Mouse (Mus musculus): Measurements from ENCODE around the gene Mrps5.
"Not testable (repeated sequence)": the region's sequence is repeated elsewhere in the genome, so short reads cannot be mapped to it uniquely, and the experiment has no call there.

The Mrps5 gene

DNA sequence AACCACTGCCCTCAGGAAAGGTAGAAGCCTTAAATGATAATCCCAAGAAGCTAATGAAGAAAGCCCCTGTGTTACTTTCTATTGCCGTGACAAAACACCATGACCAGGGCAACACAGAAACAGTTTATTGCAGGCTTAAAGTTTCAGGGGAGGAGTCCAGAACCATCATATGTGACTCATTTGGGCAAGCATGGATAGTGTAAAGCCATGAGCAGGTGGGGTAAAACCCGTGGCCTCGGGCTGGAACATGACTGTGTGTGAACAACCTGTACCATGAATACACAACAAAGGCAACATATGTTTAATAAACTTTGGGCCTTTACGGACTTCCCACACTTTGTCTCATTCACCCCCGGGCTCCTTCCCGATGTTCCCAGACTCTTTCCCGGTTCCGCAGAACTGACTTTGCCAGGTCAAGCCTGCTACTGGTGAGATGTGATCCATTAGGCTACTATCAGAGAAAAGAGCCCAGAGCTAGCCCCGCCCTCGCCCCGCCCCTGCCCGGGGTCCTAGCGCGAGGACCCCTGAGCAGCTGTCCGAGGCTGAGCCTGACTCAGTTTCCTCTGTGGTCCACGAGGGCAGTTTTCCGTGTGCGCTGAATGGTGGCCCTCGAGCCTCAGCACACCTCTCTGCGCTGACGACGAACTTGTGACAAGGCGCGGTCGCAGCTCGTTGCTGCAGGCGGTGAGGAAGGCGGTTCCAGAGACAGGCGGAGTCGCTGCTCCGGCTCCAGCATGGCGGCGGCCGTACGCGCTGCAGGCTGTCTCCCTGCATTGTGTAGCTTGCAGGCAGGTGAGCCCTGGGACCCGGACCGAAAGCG lies at the start of gene Mrps5, which contains the start of gene Zfp661:
TSS of gene Mrps5 (plus strand) at position 529 of the 820 bp plus-strand sequence.
TSS of gene Zfp661 (minus strand) at position 401 of the 820 bp plus-strand sequence.
- peak; percentile 86 for DNase-seq

DNA sequence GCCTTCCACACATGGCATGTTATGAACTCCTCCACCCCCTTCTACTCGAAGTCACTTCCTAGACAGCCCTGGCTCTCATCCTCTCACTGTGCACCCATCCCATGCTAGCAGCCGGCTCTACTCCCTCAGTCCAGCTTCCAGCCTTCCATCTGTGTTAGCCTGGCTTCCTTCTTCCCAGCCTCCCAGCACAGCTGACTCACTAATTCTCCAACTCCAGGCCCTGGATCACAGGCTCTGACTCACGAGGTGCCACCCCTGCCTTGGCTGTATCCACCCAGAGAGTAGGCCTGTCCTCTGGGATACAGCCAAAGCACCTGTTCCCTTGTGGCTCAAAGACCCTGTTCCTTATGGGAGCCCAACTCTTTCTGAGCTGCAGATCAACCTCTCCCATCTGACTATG lies 49.5 kb upstream of the Mrps5 start:
- no peak for DNase-seq

DNA sequence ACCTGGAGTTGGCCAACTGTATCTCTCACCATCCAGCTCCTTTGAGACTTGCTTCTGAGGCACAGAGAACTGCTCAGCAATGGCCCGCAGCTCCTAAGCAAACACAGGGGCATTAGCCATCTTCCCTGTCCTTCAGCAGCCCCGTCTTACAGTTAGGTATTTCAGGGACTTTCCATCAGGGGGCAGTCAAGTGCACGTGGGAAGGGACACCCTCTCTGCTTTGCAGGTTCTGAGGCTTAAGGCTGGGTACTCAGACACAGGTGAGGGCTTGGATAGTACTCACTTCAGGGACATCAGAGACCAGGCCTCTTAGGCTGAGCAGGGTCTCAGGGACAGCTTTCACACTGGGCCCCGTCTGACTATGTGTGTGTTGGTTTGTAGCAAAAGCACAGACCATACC lies 47.5 kb upstream of the Mrps5 start:
- DNase-seq: no peak

DNA sequence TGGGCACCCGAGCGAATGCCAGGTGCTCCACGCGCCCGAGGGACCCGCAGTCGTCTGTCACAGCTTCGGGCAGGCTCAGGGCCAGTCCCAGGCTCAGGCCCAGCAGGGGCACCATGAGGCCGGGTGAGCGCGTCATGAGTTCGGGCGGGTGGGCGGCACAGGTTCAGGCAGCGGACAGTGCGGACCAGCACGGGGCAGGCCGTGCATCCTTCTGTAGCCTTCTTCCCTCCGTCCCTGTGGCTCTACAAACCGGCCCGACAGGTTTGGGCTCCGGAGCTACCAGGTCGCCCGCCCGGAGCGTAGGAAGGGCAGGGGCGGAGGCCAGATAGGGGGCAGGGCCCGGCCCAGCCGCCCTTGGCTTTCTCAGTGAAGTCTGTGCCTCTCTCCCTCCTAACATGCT lies 45.8 kb upstream of the Mrps5 start, which contains the start of gene Prom2:
TSS of gene Prom2 (minus strand) at position 283 of the 400 bp plus-strand sequence.
- DNase-seq: no peak

DNA sequence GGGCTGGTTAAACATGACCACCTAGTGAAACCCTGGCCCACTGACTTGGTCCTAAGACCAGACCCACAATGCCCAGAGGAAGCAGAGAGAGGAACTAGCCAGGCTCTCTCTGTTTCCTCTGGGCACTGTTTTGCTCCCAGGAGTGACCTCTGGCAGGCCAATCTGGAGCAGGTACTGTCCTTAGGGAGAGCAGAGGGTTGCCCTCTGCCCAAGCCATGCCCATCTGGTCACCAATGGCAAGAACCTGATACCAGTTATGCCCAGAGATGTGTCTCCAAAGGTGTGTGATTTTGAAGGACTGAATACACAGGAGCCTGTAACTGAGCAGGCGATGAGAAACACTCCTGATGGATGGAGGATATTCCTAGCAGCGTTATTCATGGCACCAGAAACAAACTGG lies 45.3 kb upstream of the Mrps5 start:
- no peak for DNase-seq

DNA sequence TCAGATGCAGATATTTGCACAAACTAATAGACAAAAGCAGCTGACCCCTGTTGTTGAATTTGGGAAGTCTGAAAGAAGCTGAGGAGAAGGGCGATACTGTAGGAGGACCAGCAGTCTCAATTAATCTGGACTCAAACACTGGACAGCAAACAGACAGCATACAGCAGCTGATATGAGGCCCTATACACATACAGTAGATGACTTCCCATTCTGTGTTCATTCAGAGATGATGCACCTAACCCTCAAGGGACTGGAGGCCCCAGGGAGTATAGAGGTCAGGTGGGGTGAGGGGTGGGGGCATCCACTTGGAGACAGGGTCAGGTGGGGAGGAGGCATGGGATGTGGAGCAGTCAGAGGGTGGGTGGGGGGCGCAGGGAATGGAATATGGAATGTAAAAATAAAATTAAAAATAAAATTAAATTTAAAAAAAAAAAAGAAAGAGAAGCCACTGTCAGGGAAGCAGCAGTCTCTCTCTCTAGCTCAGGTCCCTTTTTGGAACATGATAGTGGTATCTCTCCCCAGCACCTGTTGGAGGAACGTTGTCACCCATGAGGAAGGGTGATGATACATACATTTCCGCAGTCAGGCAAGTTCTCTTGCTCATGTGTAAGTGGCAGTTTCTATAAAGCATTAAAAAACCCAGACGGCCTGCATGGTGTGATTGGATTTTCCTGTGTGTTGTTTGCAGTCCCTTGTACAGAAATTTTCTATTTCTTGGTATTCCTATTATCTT lies 38.5 kb upstream of the Mrps5 start:
- DNase-seq: no peak

DNA sequence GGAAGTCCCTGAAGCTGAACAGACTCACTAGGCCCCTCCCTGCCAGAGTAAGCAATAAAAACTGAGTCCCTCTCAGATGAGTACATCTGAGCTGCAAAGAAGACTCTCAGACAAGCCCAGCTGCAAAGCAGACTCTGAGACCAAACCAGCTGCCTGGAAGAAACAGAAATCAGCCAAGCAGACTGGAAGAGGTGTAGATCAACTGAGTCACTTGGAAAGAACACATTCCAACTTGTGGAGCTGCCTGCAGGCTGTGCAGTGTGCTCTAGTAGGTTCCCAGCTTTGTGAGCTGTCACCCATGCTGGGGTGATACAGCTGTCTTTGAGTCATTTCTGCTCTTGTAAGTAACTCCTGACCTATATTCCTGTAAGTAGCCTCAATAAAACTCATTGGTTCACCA lies 37.3 kb upstream of the Mrps5 start:
- DNase-seq: no peak

DNA sequence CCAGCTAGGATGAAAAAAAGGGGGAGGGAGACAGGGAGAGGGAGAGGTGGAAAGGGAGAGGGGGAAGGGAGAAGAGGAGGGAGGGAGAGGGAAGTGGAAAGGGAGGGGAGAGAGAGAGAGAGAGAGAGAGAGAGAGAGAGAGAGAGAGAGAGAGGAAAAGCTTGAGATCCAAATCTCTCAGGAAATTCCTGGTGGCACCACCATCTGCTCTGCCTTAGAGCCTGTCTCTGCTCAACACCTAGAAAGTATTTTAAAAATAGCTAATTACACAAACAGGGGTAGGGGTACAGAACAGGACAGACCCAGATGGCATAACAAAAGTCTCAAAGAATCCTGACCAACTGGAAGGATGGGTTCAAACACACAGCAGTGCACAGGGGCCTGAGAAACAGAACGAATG lies 36.6 kb upstream of the Mrps5 start:
- DNase-seq: no peak

DNA sequence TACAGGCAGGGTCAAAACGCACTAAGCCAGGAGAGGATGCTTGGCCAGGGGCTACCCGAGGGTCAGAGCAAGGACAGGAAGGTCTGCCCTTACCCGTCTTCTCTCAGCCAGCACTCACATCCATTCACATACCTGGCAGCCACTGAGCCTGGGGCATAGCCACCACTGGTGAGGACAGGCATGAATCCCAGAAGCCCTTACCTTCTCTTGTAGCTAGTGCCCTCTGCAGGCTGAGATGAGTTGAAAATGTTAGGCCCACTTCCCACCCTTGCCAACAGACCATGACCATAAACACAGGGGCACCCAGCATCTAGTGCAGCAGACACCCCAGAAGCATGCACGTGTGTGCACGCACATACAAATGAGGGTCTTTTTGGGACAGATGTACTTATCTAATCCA lies 35.9 kb upstream of the Mrps5 start:
- DNase-seq: peak; percentile 26

DNA sequence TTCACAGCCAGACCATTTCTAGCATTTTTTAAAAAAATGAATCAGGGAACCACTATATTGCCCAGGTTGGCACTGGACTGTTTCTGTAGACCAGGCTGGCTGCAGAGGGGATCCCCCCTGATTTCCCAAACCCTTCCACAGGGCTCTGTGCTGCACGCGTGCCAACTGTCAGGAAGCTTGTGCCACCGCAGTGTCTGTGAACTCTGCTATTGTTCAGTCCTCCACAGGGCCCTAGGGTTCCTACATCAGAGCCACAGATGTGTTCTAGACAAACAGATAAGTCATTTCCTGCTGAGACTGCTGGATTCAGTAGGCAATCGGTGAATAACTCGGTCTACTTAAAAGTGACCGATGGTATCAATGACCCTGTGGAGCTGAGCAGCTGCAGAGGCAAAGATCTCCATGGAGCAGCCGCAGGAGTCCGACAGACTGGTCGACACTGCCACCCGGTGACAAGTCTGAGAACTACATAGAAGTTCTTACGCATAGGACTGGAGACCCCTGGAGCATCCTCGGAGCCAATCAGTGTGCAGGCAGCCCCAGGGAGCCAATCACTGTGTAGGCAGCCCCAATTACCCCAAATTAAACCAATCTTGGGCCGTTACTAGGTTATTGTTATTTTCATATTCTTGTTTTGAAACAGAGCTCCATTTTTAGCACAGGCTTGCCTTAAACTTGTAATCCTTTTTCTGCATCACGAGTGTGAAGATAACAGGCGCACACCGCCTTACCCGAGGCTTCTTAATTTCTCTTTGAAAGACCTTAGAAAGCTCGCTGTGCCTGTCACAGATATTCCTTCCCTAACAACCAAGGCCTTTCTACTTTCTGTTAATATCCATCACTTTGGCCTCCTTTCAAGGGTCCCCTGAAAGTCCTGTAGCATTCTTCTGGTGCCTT lies 27.7 kb upstream of the Mrps5 start:
- peak; percentile 95 for DNase-seq

DNA sequence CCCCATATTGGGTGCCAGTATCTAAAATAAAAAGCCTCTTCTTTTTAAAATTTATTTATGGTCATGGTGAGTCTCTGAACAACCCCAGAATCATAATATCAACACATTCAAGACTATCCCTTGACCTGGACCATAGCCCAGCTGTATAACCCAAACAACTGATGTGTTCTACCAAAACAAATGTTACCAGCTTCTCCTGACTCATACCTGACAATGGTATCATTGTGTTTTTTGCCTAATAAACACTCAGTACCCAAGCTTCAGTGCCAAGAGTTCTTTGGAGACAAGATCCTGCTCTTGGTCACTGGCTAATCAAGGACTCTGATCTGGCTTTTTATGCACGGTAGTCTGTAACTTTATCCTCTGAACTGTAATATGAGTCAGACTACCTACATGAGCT lies 13.7 kb upstream of the Mrps5 start:
- no peak for DNase-seq

DNA sequence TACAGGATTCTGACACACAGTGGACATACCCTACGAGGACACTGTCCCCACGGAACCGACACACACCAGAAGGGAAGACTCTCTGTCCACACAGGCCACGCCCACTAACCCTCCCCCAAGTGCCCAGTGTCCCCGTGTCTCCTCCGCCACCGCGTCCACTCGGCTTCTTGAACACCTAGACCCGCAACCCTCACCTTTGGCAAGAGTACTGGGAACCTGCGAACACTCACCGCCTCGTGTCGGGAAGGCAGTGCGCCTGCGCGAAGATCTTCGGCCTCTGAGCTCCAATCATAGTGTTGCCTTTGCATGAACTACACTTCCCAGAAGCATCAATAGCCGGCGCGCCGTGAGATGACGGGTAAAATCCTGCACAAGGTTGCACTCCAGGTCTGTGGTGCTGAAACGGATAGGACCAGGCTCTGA lies 2.6 kb upstream of the Mrps5 start:
- peak; percentile 93 for DNase-seq

DNA sequence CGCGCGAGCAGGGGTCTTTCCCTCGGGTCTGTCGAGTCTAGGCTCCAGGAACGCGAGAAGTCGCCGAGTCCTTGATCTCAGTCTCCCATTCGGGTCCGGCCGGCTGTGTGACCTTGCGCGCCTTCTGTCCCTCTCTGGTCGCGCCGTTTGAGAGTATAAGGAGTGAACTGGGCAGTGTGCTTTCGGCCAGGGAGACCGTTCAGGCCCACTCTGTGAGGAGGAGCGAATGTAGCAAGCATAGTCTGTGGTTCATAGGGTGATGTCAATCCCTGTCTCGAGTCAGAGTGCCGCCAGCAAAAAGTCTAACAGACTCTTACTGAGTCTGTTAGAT lies 457 bp downstream of the Mrps5 start:
- DNase-seq: no peak

DNA sequence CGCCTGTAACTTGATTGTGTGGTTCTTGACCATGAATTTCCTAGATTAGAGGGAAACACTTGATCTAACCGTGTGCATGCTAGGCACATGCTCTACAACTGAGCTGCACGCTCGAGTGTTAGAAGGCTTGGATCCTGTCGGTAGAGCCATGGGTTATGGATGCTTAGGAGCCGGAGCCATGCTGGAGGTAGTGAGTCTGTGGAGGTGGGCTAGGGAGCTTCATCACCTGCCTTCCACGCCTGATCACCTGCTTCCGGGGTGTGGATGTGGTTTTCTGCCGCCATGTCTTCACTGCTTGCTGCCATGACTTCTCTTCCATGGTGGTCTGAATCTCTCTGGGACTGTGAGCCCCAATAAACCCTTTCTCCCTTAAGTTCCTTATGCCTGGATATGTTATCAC lies 1.9 kb downstream of the Mrps5 start:
- DNase-seq: no peak

DNA sequence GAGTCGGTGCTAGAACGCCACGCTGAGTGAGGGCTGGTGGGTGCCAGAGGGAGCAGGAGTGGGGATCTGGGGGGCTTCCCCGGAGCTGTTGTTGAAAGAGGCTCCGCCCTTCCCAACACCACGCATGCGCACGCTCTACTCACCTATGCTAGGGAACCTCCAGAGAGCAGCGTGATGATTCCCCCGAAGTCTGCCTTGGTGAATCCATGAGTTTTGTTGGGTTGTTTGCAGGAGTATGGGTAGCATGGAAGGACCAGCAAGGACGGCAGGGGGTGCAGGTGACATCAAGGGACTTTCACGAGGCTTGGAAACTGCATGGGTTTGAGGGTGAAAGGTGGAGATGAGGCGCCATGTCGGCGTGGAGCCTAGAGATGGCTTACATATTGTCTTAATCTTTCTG lies 3.2 kb downstream of the Mrps5 start:
- DNase-seq: no peak

DNA sequence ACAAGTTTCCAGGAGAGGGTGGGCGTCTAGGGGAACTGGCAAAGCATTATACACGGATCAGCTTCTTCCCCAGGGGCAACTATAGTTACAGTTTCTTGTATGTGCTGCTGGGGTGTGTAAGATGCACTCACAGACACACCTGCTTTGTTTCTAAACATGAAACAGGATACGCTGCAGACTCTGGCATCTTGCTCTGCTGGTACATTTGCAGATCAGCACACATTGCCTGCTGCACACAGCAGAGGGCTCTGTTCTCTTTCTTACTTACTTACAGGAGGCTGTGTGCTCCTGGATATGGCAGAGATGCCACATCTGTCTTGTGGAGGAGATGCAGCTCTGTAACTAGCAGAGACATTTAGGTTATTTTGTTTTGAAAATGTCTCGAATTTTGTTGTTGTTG lies 3.8 kb downstream of the Mrps5 start:
- DNase-seq: no peak

DNA sequence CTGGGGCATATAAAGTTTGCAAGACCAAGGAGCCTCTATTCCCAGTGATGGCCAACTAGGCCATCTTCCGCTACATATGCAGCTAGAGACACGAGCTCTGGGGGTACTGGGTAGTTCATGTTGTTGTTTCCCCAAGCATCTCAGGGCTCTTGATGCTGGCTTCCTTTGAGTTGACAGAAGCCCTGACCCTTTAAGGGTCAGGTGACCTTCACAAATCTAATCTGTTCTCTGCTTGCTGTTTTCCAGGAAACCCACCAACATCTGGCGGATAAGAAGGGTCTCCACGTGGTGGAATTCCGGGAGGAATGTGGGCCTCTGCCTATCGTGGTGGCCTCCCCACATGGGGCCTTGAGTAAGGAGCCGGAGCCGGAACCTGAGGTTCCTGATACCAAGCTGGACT lies 16.4 kb downstream of the Mrps5 start:
- not testable (repeated sequence) for DNase-seq

DNA sequence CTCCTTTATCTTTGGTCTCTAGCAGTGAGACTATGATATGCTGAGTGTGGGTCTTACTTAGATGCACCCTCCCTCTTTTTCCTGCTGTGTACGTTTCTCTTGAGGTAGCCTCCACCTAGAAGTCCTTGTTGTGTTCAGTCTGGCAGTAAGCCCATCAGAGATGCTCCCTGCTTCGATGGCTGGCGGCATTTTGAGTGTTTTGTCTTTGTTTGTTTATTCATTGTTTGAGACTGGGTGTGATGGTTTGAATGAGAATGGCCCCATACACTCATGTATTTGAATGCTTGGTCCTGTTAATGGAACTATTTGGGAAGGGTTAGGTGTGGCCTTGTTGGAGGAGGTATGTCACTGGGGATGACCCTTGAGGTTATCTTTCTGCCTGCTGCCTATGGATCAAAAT lies 18.2 kb downstream of the Mrps5 start:
- DNase-seq: no peak

DNA sequence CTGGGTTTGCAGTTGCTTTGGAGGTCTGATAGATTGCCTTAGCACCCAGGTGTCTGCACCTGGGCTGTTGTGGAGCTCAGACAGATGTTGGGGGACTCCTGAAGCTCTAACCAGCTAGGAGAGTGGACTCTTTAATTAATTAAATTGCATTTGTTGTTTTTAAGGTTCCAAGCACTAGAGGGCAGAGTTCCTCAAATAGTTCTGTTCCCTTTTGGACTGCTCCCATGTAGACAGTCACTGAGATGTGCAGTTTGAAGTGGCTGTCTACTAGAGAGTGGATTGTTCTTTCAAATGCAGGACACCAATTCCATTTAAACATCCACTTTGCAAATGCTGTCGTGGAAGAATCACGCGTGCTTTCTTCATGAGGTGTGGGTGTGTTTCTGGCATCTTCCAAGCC lies 21.2 kb downstream of the Mrps5 start:
- DNase-seq: no peak

DNA sequence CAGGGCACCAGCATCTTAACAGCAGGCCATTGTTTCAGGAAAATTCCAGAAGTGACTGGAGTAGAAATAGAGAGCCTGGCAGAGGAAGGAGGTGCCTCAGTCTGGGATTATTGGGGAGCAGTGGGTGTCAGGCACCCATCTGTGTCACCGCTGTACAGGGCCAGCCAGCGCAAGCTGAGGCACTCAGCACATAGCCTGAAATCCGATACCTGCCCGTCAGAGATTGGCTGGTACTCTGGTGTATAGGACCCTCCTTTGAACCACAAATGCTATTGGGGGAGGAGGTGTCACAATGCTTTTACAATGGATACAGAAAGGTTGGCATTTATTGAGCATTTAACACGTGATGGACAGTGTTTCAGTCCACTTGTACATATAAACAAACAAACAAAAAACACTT lies 22.0 kb downstream of the Mrps5 start:
- no peak for DNase-seq

DNA sequence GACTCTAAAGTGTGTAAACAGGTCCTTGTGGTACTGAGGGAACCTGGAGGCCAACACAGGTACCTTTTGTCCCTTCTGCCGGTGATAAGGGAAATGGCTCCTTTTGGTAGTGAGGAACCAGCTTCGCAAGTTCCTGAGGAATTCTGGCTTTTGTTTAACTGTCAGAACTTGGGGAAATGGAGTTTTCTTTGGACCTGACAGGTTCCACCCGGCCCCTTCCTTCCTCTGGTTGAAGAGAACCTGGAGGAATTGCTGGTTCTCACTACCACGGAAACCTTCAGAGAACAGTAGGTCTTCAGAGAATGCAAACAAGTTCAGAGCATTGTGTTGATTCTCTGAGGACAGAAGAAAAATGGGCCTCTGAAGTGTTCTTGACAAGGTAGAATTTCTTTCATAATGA lies 24.4 kb downstream of the Mrps5 start:
- no peak for DNase-seq

DNA sequence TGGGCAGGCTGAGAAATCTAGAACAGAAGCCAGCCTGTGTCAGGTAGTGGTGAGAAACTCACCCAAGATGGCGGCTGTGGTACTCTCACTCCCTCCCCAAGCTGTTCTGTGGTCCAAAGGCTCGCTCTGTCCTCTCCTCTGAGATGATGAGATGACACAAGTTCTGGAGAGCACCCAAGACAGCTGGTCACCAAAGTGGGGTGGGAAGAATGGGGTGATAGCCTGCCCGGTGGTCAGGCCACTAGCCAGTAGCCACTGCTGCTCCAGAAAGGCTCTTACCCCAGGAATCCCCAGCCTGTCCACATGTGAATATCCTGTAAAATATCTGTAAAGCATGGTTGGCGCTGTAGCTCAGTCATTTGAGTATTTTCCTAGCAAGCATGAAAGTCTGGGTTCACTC lies 25.3 kb downstream of the Mrps5 start:
- DNase-seq: no peak

DNA sequence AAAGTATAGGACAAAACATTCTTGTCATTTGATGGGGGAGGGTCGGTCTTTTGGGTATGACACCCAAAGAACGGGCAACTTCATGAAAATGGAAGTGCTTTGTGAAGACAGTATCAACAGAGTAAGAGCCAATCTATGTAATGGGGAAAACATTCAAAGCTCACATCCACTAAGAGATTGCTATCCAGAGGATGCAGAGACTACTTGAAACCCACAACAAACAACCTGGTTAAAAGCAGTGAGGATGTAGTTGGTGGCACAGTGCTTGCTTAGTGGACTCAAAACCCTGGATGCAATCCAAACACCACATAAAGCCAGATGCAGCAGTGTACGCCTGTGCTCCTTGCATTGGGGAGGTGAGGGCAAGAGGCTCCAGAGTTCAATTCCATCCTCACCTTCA lies 32.3 kb downstream of the Mrps5 start:
- no peak for DNase-seq
